Mouse (Mus musculus) embryonic facial prominence, embryonic 14.5 days (tissue): ENCODE measurements around the gene Acox1. TPM values are rescaled to one million over a fixed set of nuclear protein-coding genes. Genes with fewer than 3 reads are reported as not detected.

Experiments used
- ATAC-seq: fragments of 200-750 bp; cut with Nextera tagmentation; 2 replicates; pipeline ENCODE4 v1.8.0; 2017; ENCODE audit warnings: low read depth, moderate number of reproducible peaks, moderate TSS enrichment
- DNase-seq: peaks from one replicate; pipeline ENCODE4 v3.0.0-alpha.2; 2015; ENCODE audit warnings: low spot score
- H3K27ac ChIP-seq: fragments of 300-500 bp; sonication (generic); replicated peaks from 2 replicates; pipeline ENCODE4 v1.5.1; 2014; ENCODE audit warnings: low read depth, mild to moderate bottlenecking, low read length, moderate library complexity
- H3K27me3 ChIP-seq: fragments of 300-500 bp; sonication (generic); replicated peaks from 2 replicates; pipeline ENCODE4 v1.6.1; 2014; ENCODE audit warnings: low read length; ENCODE audit not compliant: control insufficient read depth, insufficient read depth
- H3K36me3 ChIP-seq: fragments of 300-500 bp; sonication (generic); 2 replicates; pipeline ENCODE4 v1.6.1; 2014; ENCODE audit warnings: low read length, mixed read lengths; ENCODE audit not compliant: control insufficient read depth, insufficient read depth
- H3K4me1 ChIP-seq: fragments of 300-500 bp; sonication (generic); 2 replicates; pipeline ENCODE4 v1.6.1; 2014; ENCODE audit warnings: antibody characterized with exemption, low read length; ENCODE audit not compliant: control insufficient read depth, insufficient read depth
- H3K4me2 ChIP-seq: fragments of 300-500 bp; sonication (generic); 2 replicates; pipeline ENCODE4 v1.6.1; 2014; ENCODE audit warnings: low read depth, mild to moderate bottlenecking, low read length, moderate library complexity, mixed read lengths
- H3K4me3 ChIP-seq: fragments of 300-500 bp; sonication (generic); 2 replicates; pipeline ENCODE4 v1.5.1; 2014; ENCODE audit warnings: low read depth, mild to moderate bottlenecking, low read length
- H3K9ac ChIP-seq: fragments of 300-500 bp; sonication (generic); 2 replicates; pipeline ENCODE4 v1.6.1; 2014; ENCODE audit warnings: low read depth, mild to moderate bottlenecking, low read length, moderate library complexity, mixed read lengths
- H3K9me3 ChIP-seq: fragments of 300-500 bp; sonication (generic); 2 replicates; pipeline ENCODE4 v1.6.1; 2016; ENCODE audit warnings: low read length; ENCODE audit not compliant: control insufficient read depth
- WGBS: fragments of 180-500 bp; shearing (Covaris S2); extraction: QIAGEN DNeasy Blood & Tissue Kit; methylation state at CpG from one replicate; pipeline ENCODE4 v1.1.7; 2014; 5-methylcytosine and 5-hydroxymethylcytosine counted together
- polyA plus RNA-seq: library from polyadenylated mRNA; unstranded; fragments of >200 nt; fragmentation: Nextera tagmentation; extraction: Ambion mirVana; gene quantifications from 2 replicates; pipeline ENCODE4 v1.2.1, GENCODE M21; 2014

The Acox1 gene
- polyA plus RNA-seq, 1 experiment from 2014 or later: 30.8 TPM

GRCm38 (mm10) chr11:116126261-116126660 is 72.6 kb downstream of the Acox1 start:
- Histone ChIP-seq H3K27ac (no peak overlapping the region), H3K27me3 (no peaks in the 10 kb centered on the region), H3K9me3 (no peaks in the 10 kb centered on the region), H3K4me3 (no peak overlapping the region), H3K9ac (no peak overlapping the region), H3K4me2 (no peak overlapping the region), H3K36me3 (peaks cover 11% of the 10 kb centered on the region), H3K4me1 (peaks cover 13% of the 10 kb centered on the region)
- WGBS: 90% methylated on average over 14 of the region's 15 CpGs
- ATAC-seq (no peak), DNase-seq (no peak)

Other genes with a start within 250 kb of the Acox1 start
- 10.7 and 11.0 TPM in 2 replicates for gene Itgb4, start 224.3 kb downstream of the Acox1 start, polyA plus RNA-seq
- gene Galk1, start 186.3 kb downstream of the Acox1 start, polyA plus RNA-seq: 140 and 164 TPM in 2 replicates
- gene H3f3b, start 171.1 kb downstream of the Acox1 start, polyA plus RNA-seq: 1,358 and 1,723 TPM in 2 replicates
- gene Unk, start 168.7 kb downstream of the Acox1 start, polyA plus RNA-seq: 25.1 and 30.3 TPM in 2 replicates
- gene Unc13d, start 121.1 kb downstream of the Acox1 start, polyA plus RNA-seq: 2.0 and 2.6 TPM in 2 replicates
- gene Wbp2, start 112.0 kb downstream of the Acox1 start, polyA plus RNA-seq: 69.0 and 74.9 TPM in 2 replicates
- gene Trim47, start 71.8 kb downstream of the Acox1 start, polyA plus RNA-seq: 25.6 and 29.0 TPM in 2 replicates
- gene Trim65, start 67.9 kb downstream of the Acox1 start, polyA plus RNA-seq: 2.9 and 3.2 TPM in 2 replicates
- 76.4 and 81.3 TPM in 2 replicates for gene Mrpl38, start 60.2 kb downstream of the Acox1 start, polyA plus RNA-seq
- gene Fbf1, start 30.9 kb downstream of the Acox1 start, polyA plus RNA-seq: 27.7 and 28.5 TPM in 2 replicates
- 59.8 and 64.1 TPM in 2 replicates for gene Ten1, start 190 bp downstream of the Acox1 start, polyA plus RNA-seq
- 9.5 and 10.1 TPM in 2 replicates for gene Evpl, start 39.0 kb upstream of the Acox1 start, polyA plus RNA-seq
- 91.9 and 92.5 TPM in 2 replicates for gene Srp68, start 75.2 kb upstream of the Acox1 start, polyA plus RNA-seq
- gene Galr2, start 81.9 kb upstream of the Acox1 start, polyA plus RNA-seq: 0.29 and 0.60 TPM in 2 replicates
- gene Exoc7, start 108.2 kb upstream of the Acox1 start, polyA plus RNA-seq: 60.5 and 71.2 TPM in 2 replicates
- gene Foxj1, start 136.4 kb upstream of the Acox1 start, polyA plus RNA-seq: 7.1 and 13.7 TPM in 2 replicates
- 17.7 and 18.2 TPM in 2 replicates for gene Rnf157, start 214.0 kb upstream of the Acox1 start, polyA plus RNA-seq
- gene Ubald2, start 235.0 kb upstream of the Acox1 start, polyA plus RNA-seq: 46.3 and 47.6 TPM in 2 replicates